Mouse (Mus musculus) bone marrow macrophage, adult 2 months (primary cell): ENCODE results near the gene Pilrb2.

Source experiments
- CTCF ChIP-seq: IDR thresholded peaks from 2 replicates; pipeline ENCODE4 v1.5.1; 2012; ENCODE audit warnings: low read depth, mild to moderate bottlenecking, low read length, moderate library complexity
- POLR2A ChIP-seq: IDR thresholded peaks from 2 replicates; pipeline ENCODE4 v1.6.1; 2012; ENCODE audit warnings: mild to moderate bottlenecking, low read depth, low read length, borderline replicate concordance

DNA sequence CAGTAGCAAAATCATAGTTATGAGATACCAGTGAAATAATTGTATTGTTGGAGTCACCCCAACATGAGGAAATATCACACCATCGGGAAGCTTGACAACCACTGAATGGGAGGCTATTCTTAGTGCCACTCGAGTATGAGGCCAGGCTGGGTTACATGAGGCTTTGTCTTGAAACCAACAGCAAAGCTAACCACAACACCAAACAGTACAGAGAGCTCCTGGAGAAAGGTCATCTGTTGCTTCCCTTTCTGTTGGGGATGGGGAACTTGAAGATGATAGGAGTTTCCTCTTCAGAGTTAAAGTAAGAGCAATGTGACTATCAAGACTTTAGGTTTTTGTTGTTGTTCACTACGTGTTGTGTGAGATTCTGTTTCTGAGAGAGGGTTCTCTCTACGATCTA, 11.3 kb upstream of the Pilrb2 start:
- TF ChIP-seq CTCF (no peak), POLR2A (no peak)
